Mouse (Mus musculus) heart, embryonic 16.5 days (tissue): ENCODE data around the gene Cux2. TPM values are rescaled to one million over a fixed set of nuclear protein-coding genes. Genes with fewer than 3 reads are reported as not detected.
A peak's percentile ranks its signal among the peaks of the same experiment; 100 is the strongest.

Source experiments
- ATAC-seq: fragments of 200-750 bp; cut with Nextera tagmentation; replicated peaks from 2 replicates; pipeline ENCODE4 v1.8.0; 2017; ENCODE audit warnings: moderate number of reproducible peaks; ENCODE audit not compliant: insufficient read depth, low FRiP score; ENCODE audit errors: extremely low read depth
- H3K27ac ChIP-seq: fragments of 300-500 bp; sonication (generic); 2 replicates; pipeline ENCODE4 v1.5.1; 2014; ENCODE audit warnings: mild to moderate bottlenecking, low read length, control low read depth, moderate library complexity
- H3K27me3 ChIP-seq: fragments of 300-500 bp; sonication (generic); 2 replicates; pipeline ENCODE4 v1.6.1; 2014; ENCODE audit warnings: low read length, mixed read lengths; ENCODE audit not compliant: control insufficient read depth, insufficient read depth
- H3K36me3 ChIP-seq: fragments of 300-500 bp; sonication (generic); 2 replicates; pipeline ENCODE4 v1.6.1; 2014; ENCODE audit not compliant: control insufficient read depth, insufficient read depth
- H3K4me1 ChIP-seq: fragments of 300-500 bp; sonication (generic); 2 replicates; pipeline ENCODE4 v1.6.1; 2014; ENCODE audit warnings: low read length, mixed read lengths; ENCODE audit not compliant: control insufficient read depth, insufficient read depth
- H3K4me2 ChIP-seq: fragments of 300-500 bp; sonication (generic); 2 replicates; pipeline ENCODE4 v1.6.1; 2014; ENCODE audit warnings: low read depth, mild to moderate bottlenecking, control low read depth, low read length
- H3K4me3 ChIP-seq: fragments of 300-500 bp; sonication (generic); 2 replicates; pipeline ENCODE4 v1.5.1; 2014; ENCODE audit warnings: mild to moderate bottlenecking, control low read depth, low read length
- H3K9ac ChIP-seq: fragments of 300-500 bp; sonication (generic); 2 replicates; pipeline ENCODE4 v1.6.1; 2014; ENCODE audit warnings: low read length, control low read depth
- H3K9me3 ChIP-seq: fragments of 300-500 bp; sonication (generic); replicated peaks from 2 replicates; pipeline ENCODE4 v1.6.1; 2016; ENCODE audit warnings: low read length; ENCODE audit not compliant: control insufficient read depth
- whole genome bisulfite sequencing: fragments of 180-500 bp; shearing (Covaris S2); extraction: QIAGEN DNeasy Blood & Tissue Kit; methylation state at CpG from one replicate; pipeline ENCODE4 v1.1.7; 2014; 5-methylcytosine and 5-hydroxymethylcytosine counted together
- polyA plus RNA-seq: library from polyadenylated mRNA; unstranded; fragments of >200 nt; fragmentation: Nextera tagmentation; extraction: Ambion mirVana; gene quantifications from 2 replicates; pipeline ENCODE4 v1.2.1, GENCODE M21; 2015

Cux2 gene
- polyA plus RNA-seq, 1 experiment from 2014 or later: 3.0 TPM

DNA sequence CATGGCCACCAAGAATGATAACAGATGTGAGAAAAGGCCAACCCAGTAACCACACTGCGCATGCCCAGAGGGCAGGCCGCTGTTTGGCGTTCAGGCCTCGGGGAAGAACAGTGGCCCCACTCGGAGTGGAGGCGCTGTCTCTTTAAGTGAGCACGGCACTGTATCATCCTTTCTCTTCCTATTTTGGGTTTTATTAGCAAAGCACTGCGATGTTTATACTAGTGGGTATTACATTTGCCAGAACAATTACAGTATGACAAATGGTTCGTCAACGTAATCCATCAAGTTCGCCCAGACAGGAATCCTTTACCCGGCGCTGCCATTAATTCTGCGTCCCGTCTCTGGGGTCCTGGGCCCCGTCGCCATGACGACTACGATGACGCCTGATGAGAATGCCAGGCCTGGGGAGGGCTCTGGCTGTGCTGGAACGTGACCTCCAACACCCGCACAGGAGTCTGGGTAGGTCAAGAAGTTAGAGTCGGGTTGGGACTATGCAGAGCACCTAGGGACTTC is 77.2 kb downstream of the Cux2 start:
- Histone ChIP-seq H3K4me2 (peak overlapping the region; percentile 3; the same call in 1 of the 2 replicates), H3K27me3 (no peaks in the 10 kb centered on the region), H3K36me3 (no peaks in the 10 kb centered on the region), H3K9ac (no peak overlapping the region), H3K4me3 (no peak overlapping the region), H3K4me1 (no peaks in the 10 kb centered on the region; the same call in 1 of the 2 replicates), H3K27ac (no peak overlapping the region), H3K9me3 (no peaks in the 10 kb centered on the region)
- WGBS: 49% methylated on average over 23 of the region's 23 CpGs
- no peak for ATAC-seq

DNA sequence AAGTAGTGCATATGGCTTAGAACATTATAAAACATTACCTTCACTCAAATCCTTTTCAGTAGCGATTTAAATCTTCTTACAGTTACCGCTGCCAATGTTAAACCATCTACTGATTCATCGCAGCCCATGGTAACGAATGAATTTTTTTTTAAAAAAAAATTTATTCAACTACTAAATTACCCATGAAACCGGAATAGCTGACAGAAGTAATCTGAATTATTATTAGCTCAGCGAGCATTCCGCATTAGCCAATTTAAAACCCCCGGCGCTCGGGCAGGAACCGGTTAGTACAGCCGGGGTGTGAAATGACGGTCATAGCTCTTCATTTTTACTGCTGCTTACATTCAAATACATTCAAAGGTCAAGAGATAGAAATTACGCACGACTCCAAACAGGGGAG is 80.9 kb downstream of the Cux2 start:
- no peaks in the 10 kb centered on the region for H3K9me3 ChIP-seq
- H3K4me3 ChIP-seq: no peak overlapping the region
- H3K27me3 ChIP-seq: no peaks in the 10 kb centered on the region; the same call in 1 of the 2 replicates
- H3K9ac ChIP-seq: no peak overlapping the region
- no peaks in the 10 kb centered on the region for H3K36me3 ChIP-seq
- H3K4me2 ChIP-seq: no peak overlapping the region
- no peak for ATAC-seq
- no peak overlapping the region for H3K27ac ChIP-seq
- 77% methylated on average over 15 of the region's 15 CpGs for WGBS
- peaks cover 14% of the 10 kb centered on the region for H3K4me1 ChIP-seq

DNA sequence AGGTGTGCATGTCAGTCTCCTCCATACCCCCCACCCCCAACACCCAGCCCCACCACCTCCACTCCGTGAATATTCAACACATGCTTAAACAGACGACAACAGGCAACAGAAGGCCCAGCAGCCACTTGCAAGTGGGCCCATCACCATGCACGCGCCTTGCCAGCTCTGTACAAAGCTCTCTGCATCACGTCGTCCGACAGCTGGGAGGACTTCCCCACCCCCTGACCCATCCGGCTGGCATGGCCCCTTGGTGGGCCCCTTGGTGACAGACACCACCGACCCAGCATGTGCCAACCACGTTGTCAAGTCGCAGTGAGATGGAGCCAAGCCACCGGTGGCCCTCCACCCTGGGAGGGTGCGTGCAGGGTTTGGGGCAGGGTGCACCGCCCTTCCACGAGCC is 81.5 kb downstream of the Cux2 start:
- H3K4me3 ChIP-seq: no peak overlapping the region
- no peak overlapping the region for H3K4me2 ChIP-seq
- H3K36me3 ChIP-seq: no peaks in the 10 kb centered on the region
- 65% methylated on average over 15 of the region's 15 CpGs for WGBS
- H3K9me3 ChIP-seq: no peaks in the 10 kb centered on the region
- no peak overlapping the region for H3K9ac ChIP-seq
- no peaks in the 10 kb centered on the region; the same call in 1 of the 2 replicates for H3K27me3 ChIP-seq
- no peak overlapping the region for H3K27ac ChIP-seq
- no peak for ATAC-seq
- H3K4me1 ChIP-seq: peaks cover 14% of the 10 kb centered on the region

DNA sequence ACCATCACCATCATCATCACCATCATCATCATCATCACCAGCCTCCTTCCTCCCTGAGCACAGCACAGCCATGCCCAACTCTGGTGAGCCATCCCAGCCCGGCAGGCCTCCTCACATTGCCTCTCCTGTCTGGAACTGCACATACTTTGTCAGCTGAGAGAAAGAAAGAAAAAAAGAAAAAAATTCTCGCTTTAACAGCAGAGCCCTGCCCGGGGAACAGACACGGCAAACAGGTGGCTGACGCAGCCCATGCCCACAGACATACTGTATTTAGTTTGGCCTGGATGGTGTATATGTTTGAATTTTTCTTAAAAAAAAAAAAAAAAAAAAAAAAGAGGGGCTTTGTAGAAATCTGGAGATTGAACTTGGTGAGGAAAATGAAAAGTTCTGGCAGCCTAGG is 82.4 kb downstream of the Cux2 start:
- H3K27me3 ChIP-seq: no peaks in the 10 kb centered on the region; the same call in 1 of the 2 replicates
- ATAC-seq: no peak
- no peak overlapping the region for H3K4me3 ChIP-seq
- H3K4me1 ChIP-seq: peaks cover 19% of the 10 kb centered on the region
- H3K4me2 ChIP-seq: no peak overlapping the region
- H3K27ac ChIP-seq: no peak overlapping the region
- no peak overlapping the region for H3K9ac ChIP-seq
- WGBS: 73% methylated on average over 5 of the region's 5 CpGs
- H3K9me3 ChIP-seq: no peaks in the 10 kb centered on the region
- no peaks in the 10 kb centered on the region for H3K36me3 ChIP-seq

DNA sequence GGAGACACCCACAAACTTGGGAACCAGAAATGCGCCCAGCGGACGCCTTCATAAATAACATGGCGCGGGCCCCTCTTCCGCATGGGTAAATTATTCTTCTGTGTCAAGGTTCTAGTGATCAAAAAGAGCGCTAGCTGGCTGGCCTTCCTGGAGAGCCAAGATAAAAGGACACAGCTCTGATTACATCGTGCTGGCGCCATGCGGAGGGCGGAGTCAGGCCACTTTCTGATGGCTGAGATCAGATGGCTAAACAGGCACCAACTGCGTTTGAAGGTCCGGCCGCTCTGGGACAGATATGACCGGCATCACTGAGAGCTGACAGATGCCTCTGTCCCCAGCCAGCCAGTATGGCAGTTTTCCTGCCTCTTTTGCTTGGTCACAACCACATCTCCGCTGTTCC is 83.0 kb downstream of the Cux2 start:
- Histone ChIP-seq H3K4me3 (no peak overlapping the region), H3K27me3 (no peaks in the 10 kb centered on the region; the same call in 1 of the 2 replicates), H3K9ac (no peak overlapping the region), H3K4me1 (peaks cover 23% of the 10 kb centered on the region), H3K9me3 (no peaks in the 10 kb centered on the region), H3K4me2 (peak overlapping the region; percentile 15; the same call in 1 of the 2 replicates), H3K36me3 (no peaks in the 10 kb centered on the region), H3K27ac (no peak overlapping the region)
- ATAC-seq: no peak; the same call in 1 of the 2 replicates
- 27% methylated on average over 16 of the region's 16 CpGs for WGBS

DNA sequence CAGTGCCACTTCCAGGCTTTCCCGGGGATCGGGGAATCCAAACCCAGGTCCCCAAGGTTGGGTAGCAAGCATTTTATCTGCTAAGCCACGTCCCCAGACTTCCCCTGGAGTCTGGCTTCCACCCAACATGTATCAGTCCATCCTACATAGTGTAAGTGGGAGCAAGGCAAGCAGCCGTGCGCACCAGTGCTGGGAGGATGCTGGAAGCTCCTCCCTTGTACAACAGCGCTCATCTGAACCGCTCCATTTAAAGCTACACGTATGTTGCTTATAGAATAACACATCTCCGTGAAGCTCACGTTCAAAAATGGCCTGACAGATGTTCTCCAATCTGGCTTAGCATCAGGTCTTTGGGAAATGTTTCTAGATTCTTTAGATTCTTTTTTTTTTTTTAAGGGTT is 86.9 kb downstream of the Cux2 start:
- Histone ChIP-seq H3K4me2 (no peak overlapping the region), H3K27ac (no peak overlapping the region), H3K4me3 (no peak overlapping the region), H3K9ac (no peak overlapping the region), H3K36me3 (no peaks in the 10 kb centered on the region), H3K27me3 (no peaks in the 10 kb centered on the region; the same call in 1 of the 2 replicates), H3K9me3 (no peaks in the 10 kb centered on the region), H3K4me1 (peaks cover 37% of the 10 kb centered on the region)
- WGBS: 65% methylated on average over 10 of the region's 10 CpGs
- ATAC-seq: no peak

DNA sequence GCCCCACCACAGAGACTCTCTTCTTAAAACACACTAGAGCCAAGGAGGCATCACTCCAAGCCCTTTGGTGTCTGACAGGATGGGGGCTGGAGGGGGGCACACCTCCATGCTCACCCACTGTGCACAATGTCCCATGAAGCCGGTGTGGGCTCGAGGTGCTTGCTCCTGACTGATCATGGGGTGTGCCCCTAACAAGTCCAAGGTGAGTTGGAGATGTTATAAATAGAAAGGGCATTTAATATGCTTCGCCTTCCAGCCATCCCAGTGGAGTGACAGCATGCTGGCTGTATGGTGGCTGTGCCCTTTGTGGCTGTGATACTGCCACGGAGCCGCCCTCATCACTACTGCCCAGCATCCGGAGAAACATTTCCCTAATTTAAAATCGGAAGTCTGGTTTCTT is 87.5 kb downstream of the Cux2 start:
- H3K4me3 ChIP-seq: no peak overlapping the region
- H3K9ac ChIP-seq: no peak overlapping the region
- no peaks in the 10 kb centered on the region for H3K9me3 ChIP-seq
- WGBS: 71% methylated on average over 7 of the region's 7 CpGs
- peaks cover 36% of the 10 kb centered on the region for H3K4me1 ChIP-seq
- no peaks in the 10 kb centered on the region; the same call in 1 of the 2 replicates for H3K27me3 ChIP-seq
- no peaks in the 10 kb centered on the region for H3K36me3 ChIP-seq
- no peak overlapping the region for H3K4me2 ChIP-seq
- H3K27ac ChIP-seq: no peak overlapping the region
- ATAC-seq: no peak

DNA sequence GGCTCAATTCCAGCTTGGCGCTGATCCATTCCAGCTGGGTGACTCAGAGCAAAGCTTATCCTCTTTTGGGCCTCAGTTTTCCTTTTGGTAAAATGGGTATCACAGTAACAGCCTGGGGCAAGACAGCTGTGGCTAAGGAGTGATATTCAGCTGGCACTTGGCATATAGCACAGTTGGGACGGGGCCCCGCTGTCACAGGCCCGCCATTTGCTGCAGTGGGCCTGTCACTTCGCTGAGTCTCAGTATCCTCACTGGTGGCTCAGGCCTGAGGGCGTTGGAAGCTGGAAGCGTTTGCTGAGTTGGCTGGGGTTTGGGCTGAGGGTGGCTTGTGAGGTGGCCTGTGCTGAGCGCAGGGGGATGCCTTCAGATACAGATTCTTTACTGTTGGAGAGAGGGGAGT is 88.6 kb downstream of the Cux2 start:
- 77% methylated on average over 8 of the region's 8 CpGs for WGBS
- Histone ChIP-seq H3K4me3 (no peak overlapping the region), H3K36me3 (no peaks in the 10 kb centered on the region), H3K4me2 (no peak overlapping the region), H3K27ac (no peak overlapping the region), H3K4me1 (peaks cover 28% of the 10 kb centered on the region), H3K9ac (no peak overlapping the region), H3K27me3 (no peaks in the 10 kb centered on the region; the same call in 1 of the 2 replicates), H3K9me3 (no peaks in the 10 kb centered on the region)
- ATAC-seq: no peak

DNA sequence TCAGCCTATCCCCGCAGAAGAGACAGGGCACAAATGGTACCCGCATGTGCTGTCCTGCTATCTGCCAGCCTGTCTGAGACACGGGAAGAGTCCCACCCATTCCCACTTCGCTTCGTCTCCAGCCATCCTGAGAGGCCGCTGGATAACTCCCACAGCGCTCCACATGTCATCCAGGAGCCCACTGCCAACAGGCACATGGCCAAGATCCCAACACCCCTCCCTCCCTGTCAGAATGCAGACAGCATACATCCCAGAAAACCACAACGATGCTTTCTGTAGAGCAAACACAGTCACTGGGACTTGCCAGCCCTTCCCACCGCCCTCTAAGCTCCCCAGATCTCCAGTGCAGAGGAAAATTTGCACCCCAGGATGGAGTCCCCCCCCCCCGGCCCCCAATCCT is 90.2 kb downstream of the Cux2 start:
- no peak overlapping the region for H3K27ac ChIP-seq
- 30% methylated on average over 10 of the region's 10 CpGs for WGBS
- peak; percentile 58 for ATAC-seq
- H3K4me1 ChIP-seq: peaks cover 28% of the 10 kb centered on the region
- H3K4me3 ChIP-seq: no peak overlapping the region
- no peak overlapping the region for H3K4me2 ChIP-seq
- no peaks in the 10 kb centered on the region for H3K36me3 ChIP-seq
- no peaks in the 10 kb centered on the region for H3K27me3 ChIP-seq
- no peaks in the 10 kb centered on the region for H3K9me3 ChIP-seq
- no peak overlapping the region for H3K9ac ChIP-seq
